Mouse (Mus musculus) c-Kit-positive CD71-negative TER-119-negative erythroid progenitor cells, embryonic 14.5 days (primary cell): ENCODE results near the gene Boc.

Source experiments
- DNase-seq: peaks from one replicate; pipeline ENCODE4 v3.0.0-alpha.2; 2013; ENCODE audit warnings: low read depth

Gene Boc

GRCm38 (mm10) chr16:44558471-44559329 is at the start of gene Boc:
Boc (minus strand) TSS chr16:44558897.
- DNase-seq = peak; percentile 16

- no peak for DNase-seq
Measured at GRCm38 (mm10) chr16:44606643-44607042, 47.9 kb upstream of the Boc start.

GRCm38 (mm10) chr16:44604021-44604616 is 45.4 kb upstream of the Boc start:
- peak; percentile 5 for DNase-seq

DNA sequence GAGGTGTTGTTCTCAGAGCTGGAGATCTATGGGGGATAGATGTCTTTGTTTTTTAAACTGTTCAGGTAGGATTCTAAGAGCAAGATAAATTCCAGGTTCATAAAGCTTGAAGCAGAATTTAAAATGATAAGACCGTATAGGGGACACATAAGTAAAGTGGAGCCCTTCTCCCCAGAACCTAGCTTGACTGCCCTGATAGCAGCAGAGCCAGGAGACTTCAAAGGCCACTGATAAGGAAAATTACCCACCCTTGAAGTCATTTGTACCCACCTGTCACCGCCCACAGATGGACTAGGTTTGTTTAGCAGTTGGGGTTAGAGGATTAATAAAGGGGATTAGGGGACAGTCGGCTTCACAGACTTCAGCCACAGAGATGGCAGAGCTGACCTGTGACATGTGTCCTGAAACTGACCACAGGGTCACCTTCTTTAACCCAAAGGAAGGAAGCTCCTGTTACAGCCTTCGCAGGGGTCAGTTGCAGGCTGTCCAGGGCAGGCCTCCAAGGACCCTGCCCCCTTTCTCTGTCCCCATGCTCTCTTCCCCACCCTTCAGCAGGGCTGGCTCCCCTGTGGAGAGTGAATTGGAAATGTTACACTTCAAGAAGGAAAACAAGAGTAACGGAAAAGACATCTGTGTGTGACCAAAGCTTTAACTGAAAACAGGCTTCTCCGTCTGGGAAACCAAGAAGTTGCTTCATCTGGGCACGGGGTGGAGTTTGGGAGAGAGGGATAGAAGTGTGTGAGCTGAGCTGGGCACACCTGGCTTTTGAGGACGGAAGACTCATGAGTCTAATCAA is 43.5 kb upstream of the Boc start:
- DNase-seq = no peak

GRCm38 (mm10) chr16:44601182-44601581 is 42.5 kb upstream of the Boc start:
- no peak for DNase-seq

GRCm38 (mm10) chr16:44597106-44597806 is 38.6 kb upstream of the Boc start:
- DNase-seq = no peak

GRCm38 (mm10) chr16:44589506-44589905 is 30.8 kb upstream of the Boc start:
- no peak for DNase-seq

DNA sequence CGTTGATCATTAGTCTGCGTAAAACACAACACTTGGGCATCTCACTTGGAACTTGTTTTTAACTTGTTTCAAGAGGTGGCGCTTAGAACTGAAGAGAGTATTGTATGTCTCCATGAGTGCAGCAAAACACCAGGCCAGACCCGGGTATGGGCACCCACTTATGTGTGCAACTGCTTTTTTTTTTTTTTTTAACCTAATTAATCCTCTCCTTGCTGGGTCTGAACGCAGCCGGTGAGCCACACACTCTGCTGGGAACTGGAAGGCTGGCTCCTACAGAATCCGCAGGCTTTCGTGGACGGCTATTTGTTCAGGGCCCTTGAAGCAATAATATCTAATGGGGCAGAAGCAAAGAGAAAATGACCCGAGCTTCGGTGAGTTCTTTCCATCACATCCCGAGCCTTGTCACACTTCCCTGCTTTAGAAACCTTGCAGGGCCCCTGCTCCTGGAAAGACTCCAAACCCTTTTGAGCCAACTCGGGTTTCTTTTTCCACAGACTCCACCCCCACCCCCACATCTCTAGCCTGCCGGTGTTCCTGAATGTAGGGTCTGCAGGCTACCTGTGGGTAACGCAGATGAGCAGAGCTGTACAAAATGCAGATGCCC is 20.8 kb upstream of the Boc start:
- no peak for DNase-seq

GRCm38 (mm10) chr16:44578551-44578950 is 19.9 kb upstream of the Boc start:
- DNase-seq = no peak

GRCm38 (mm10) chr16:44568056-44568455 is 9.4 kb upstream of the Boc start:
- no peak for DNase-seq

DNA sequence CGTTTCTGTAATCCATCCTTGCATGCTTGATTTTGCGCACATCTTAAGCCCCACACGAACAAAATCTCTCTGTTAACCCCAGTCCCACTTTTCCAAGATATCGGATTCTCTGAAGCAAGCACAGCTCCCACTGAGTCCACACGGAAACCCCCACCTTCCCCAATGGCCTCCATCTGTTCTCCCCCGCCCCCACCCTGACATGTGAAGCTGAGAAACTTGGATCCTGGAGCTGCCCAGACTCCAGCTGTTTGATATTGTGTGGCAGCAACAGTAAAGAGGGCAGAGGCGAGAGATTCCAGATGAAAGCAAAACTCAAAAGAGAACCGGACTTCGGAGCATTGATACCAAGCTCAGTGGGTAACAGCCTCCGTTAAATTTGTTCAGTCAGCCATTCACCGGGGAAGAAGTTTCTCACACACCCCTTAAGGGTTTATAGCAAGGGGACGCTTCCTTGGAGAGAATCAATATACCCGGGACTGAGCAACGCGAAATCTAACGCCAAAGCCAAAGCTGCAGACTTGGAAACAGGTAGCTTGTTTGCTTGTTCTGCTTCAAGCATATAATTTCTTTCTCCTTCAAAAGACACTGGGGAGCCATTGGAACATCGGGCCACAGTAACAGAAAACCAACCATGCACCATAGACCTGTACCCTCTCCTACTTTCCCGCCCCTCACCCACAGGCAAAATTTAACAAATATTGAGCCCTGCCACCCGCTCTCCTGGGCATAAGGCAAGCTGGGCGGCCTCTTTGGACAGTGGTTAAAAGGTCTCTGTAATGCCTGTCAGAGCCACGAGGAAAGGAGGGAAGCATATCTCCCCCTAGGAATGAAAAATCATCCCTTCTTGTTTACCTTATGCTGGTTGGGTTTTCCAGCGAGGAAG is 6.9 kb upstream of the Boc start:
- DNase-seq = no peak

DNA sequence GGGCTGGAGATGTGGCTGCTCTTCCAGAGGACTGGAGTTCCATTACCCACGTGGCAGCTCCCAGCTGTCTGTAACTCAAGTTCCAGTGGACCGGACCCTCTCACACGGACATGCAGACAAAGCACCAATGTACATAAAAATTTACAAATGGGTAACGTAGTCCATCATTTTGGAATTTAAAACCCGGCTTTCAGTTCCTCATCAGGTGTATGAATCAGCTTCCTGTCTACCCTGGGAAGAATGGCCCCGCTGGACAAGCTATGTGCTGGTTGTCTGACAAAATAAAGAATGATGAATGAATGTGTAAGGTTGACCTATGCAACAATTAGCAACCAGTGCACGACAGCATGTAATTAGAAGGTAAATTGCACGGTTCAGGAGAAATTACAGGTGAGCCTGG is 5.7 kb upstream of the Boc start:
- no peak for DNase-seq

- no peak for DNase-seq
Measured at GRCm38 (mm10) chr16:44562061-44562460, 3.4 kb upstream of the Boc start.

GRCm38 (mm10) chr16:44560214-44560613 is 1.5 kb upstream of the Boc start:
- DNase-seq = no peak

GRCm38 (mm10) chr16:44559330-44559695 is 616 bp upstream of the Boc start:
- DNase-seq = no peak

DNA sequence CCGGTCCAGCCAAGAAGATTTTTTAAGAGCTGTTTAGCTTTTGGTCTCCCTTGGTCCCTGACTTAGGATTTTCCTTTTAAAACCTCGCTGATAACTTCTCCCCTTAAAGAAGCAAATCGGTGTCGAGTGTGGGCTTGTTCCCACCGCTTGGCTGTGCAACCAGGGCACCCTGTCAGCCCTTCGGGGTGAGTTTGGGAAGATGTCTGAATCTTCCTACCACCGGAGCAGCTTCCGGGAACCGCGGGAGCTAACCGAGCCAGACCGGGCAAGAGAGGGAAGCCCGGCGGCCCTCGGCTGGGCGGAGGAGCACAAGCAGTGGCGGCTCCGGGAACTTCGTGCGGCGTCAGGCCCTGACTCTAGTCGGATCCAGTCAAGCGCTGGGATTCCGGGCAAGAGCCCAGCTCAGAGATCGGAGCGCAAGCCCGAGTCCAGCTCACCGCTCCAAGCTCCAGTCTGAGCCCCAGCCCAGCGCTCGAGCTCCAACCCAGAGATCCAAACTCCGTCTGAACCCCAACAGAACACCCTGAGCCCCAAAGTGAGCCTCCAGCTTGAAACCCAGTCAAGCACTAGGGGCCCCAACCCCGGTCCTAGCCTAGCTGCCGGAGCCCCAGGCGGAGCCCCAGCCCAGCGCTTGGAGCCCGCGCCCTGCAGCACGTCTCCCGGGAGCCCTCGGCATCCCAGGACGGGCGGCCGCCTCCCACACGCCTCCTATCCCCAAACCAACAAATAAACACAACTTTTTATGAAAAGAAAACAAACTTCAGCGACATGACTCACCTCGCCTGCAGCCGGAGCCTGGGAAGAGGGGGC is 831 bp downstream of the Boc start:
- peak; percentile 10 for DNase-seq

GRCm38 (mm10) chr16:44557084-44557483 is 1.6 kb downstream of the Boc start:
- no peak for DNase-seq

- no peak for DNase-seq
Measured at GRCm38 (mm10) chr16:44555791-44556709, 2.6 kb downstream of the Boc start.

DNA sequence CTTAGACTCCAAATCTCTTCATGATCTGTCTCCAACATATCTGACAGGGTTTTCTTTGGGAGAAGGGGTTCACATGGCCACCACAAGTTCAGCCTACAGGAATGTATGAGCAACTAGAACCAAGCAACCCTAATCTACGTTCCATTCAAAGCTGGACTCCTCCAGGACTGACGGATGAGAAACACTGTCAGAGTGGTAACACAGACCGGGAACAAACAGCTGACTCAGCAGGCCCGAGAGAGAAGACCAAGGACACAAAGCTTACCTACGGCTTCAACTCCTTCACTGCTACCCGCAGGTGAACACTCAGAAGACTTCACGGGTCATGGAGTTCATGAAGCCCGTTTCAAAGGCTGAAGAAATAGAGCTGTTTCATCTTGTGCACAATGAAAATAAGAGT is 4.8 kb downstream of the Boc start:
- DNase-seq = no peak
